Mouse (Mus musculus): ENCODE measurements around the gene Ccr1l1. TPM values are rescaled to one million over a fixed set of nuclear protein-coding genes. Genes with fewer than 3 reads are reported as not detected.

Gene Ccr1l1
- not detected in 2 replicates for polyA plus RNA-seq (2015; fragmentation: Nextera tagmentation; extraction: Ambion mirVana)

DNA sequence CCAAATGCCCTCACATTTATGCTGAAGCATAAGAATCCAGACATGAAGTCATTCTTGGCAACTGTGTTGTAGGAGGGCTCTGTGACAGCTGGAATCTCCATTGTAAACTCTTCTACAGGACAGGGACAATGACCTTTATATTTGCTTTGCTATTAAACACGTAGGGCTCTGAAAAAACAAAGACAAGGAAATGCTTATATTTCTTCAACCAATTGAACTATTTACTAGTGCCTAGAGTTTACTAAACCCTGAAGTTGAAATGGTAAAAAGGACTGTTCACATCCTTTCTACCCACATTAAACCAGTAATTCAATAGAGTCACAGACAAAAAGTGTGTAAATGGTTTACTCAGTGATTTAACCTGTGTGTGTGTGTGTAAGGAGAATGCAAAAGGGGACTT lies at the start of gene Ccr1l1:
Gene Ccr1l1 (minus strand): TSS at position 101 of the 400 bp plus-strand sequence.
- ATAC-seq (ENCODE audit: borderline replicate concordance, extremely low read depth, low FRiP score, low TSS enrichment) = no peak

DNA sequence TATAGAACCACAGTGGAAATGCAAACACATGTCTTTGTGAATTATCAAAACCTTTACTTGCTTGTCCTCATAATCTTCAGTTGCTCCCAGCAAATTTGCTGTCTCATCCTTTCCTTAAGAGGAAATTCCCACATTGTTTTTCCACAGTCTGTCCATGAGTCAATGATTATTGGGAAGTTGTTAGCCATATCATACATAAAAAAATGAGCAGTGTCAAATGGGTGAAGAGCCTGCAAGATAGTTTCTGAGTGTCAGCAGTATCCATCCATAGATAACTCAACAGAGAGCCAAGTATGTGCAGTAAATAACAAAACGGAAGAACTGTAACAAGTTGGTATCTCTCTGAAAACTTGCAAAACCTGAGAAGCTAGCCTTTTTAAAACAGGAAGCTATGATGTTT lies 43.5 kb upstream of the Ccr1l1 start, which contains the start of gene Ccr3:
Gene Ccr3 (plus strand): TSS at position 301 of the 400 bp plus-strand sequence.
- no peaks in the 10 kb centered on the region for H3K9me3 ChIP-seq
- no peaks in the 10 kb centered on the region for H3K27me3 ChIP-seq
- H3K4me3 ChIP-seq = no peak within 1 kb of the TSS
- H3K27ac ChIP-seq = no peak within 1 kb of the TSS
- H3K4me1 ChIP-seq = no peaks in the 10 kb centered on the region
- no peak within 1 kb of the TSS for H3K4me2 ChIP-seq
- 76% methylated on average over 1 of the region's 1 CpGs for WGBS
- no peak within 1 kb of the TSS for H3K9ac ChIP-seq
- no peaks in the 10 kb centered on the region for H3K36me3 ChIP-seq
- no peak for ATAC-seq (ENCODE audit: borderline replicate concordance, extremely low read depth, low FRiP score, low TSS enrichment)

More for the DNA sequence above, at the start of gene Ccr1l1:
- Histone ChIP-seq H3K27me3 (no peaks in the 10 kb centered on the region), H3K9me3 (no peaks in the 10 kb centered on the region), H3K27ac (no peak within 1 kb of the TSS), H3K4me1 (no peaks in the 10 kb centered on the region), H3K4me3 (no peak within 1 kb of the TSS), H3K9ac (no peak within 1 kb of the TSS), H3K4me2 (no peak within 1 kb of the TSS), H3K36me3 (no peaks in the 10 kb centered on the region)
- WGBS = 15% methylated on average over 1 of the region's 1 CpGs

DNA sequence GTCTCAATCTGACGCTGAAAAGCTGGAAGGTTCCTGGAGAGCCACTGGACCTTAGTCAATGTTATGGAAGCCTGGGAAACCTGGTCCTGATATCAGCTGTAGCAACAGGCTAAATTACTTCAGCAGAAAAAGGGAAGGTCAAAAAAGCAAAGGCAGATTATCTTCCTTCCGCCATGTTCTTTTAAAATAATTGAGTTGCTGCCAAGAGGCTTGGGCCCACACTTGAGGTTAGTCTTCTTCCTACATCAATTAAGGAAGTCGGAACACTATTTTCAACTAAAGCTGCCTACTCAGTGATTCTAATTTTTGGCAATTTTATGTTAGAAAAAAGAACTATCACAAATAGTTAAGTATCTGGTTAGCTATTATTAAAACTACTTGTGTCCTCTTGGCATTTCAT lies 41.7 kb upstream of the Ccr1l1 start:
- H3K4me2 ChIP-seq = no peak overlapping the region
- no peak overlapping the region for H3K27ac ChIP-seq
- no peak for ATAC-seq (ENCODE audit: borderline replicate concordance, extremely low read depth, low FRiP score, low TSS enrichment)
- H3K36me3 ChIP-seq = no peaks in the 10 kb centered on the region
- 85% methylated on average over 3 of the region's 3 CpGs for WGBS
- no peaks in the 10 kb centered on the region for H3K9me3 ChIP-seq
- no peak overlapping the region for H3K4me3 ChIP-seq
- H3K9ac ChIP-seq = no peak overlapping the region
- no peaks in the 10 kb centered on the region for H3K4me1 ChIP-seq
- no peaks in the 10 kb centered on the region for H3K27me3 ChIP-seq

DNA sequence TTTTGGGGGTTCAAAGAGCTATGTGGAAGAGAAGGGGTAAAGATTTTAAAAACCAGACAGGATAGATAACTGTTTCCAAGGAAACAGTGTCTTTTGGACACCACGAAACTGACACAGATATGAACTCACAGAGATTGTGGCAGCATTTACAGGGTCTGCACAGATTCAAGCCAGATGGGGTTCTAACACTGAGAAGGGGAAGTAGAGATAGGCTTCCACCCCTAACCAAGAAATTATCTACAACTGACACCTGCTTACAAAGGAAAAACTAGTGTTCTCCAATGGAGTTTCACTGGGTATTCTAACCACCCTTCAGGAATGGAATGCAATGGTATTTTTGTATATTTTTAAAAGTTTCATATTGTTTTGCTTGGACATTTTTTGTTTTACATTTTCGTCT lies 37.8 kb upstream of the Ccr1l1 start:
- no peaks in the 10 kb centered on the region for H3K9me3 ChIP-seq
- 56% methylated on average over 2 of the region's 2 CpGs for WGBS
- no peak overlapping the region for H3K9ac ChIP-seq
- no peak overlapping the region for H3K4me3 ChIP-seq
- no peak for ATAC-seq (ENCODE audit: borderline replicate concordance, extremely low read depth, low FRiP score, low TSS enrichment)
- no peaks in the 10 kb centered on the region for H3K4me1 ChIP-seq
- no peak overlapping the region for H3K4me2 ChIP-seq
- H3K27me3 ChIP-seq = no peaks in the 10 kb centered on the region
- H3K36me3 ChIP-seq = no peaks in the 10 kb centered on the region
- no peak overlapping the region for H3K27ac ChIP-seq

DNA sequence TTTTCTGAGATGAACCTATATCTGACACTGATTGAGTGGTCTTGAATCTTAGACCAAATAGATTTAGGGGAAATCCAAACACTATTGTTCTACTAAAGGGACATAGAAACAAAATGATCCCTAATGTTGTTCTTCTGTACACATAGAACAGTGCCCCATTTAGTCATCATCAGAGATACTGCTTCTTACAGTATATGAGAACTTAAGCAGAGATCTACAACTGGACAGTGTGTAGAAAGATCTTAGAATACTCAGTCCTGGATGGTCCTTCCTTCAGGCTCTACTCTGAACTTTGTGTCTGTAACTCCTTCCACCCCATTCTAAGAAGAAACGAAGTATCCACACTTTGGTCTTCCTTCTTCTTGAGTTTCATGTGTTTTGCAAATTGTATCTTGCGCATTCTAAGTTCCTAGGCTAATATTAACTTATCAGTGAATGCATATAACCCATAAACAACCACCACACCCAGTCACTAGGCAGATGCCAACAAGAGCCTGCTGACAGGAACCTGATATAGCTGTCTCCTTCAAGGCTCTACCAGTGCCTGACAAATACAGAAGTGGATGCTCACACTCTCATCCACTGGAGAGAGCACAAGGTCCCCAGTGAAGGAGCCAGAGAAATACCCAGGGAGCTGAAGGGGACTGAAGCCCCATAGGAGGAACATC lies 36.9 kb upstream of the Ccr1l1 start:
- H3K4me1 ChIP-seq = no peaks in the 10 kb centered on the region
- no peak for ATAC-seq (ENCODE audit: borderline replicate concordance, extremely low read depth, low FRiP score, low TSS enrichment)
- H3K27me3 ChIP-seq = no peaks in the 10 kb centered on the region
- H3K9me3 ChIP-seq = no peaks in the 10 kb centered on the region
- no peaks in the 10 kb centered on the region for H3K36me3 ChIP-seq
- H3K27ac ChIP-seq = no peak overlapping the region
- H3K4me2 ChIP-seq = no peak overlapping the region
- H3K4me3 ChIP-seq = no peak overlapping the region
- WGBS = 77% methylated on average over 2 of the region's 2 CpGs
- no peak overlapping the region for H3K9ac ChIP-seq

DNA sequence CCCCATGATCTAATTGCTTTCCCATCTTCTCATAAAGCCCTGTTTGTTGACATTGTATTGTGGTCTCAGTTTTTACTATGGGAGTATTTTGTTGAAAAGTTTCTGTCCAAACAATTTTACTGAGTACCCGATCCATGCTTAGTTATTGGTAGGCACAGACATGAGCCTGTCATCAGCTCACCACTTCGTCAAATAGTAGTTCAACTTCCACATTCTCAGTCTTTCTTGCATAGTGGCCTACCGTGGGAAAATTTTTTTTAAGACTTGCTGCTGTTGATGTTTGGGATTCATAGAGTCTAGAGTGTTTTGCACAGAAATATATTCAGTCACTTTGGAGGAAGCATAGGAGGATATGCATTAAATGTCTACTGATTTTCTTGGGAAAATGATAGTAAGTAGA lies 35.1 kb upstream of the Ccr1l1 start:
- Histone ChIP-seq H3K27me3 (no peaks in the 10 kb centered on the region), H3K4me3 (no peak overlapping the region), H3K9ac (no peak overlapping the region), H3K4me2 (no peak overlapping the region), H3K27ac (no peak overlapping the region), H3K36me3 (no peaks in the 10 kb centered on the region), H3K9me3 (no peaks in the 10 kb centered on the region), H3K4me1 (no peaks in the 10 kb centered on the region)
- 71% methylated on average over 3 of the region's 3 CpGs for WGBS
- ATAC-seq (ENCODE audit: borderline replicate concordance, extremely low read depth, low FRiP score, low TSS enrichment) = no peak

DNA sequence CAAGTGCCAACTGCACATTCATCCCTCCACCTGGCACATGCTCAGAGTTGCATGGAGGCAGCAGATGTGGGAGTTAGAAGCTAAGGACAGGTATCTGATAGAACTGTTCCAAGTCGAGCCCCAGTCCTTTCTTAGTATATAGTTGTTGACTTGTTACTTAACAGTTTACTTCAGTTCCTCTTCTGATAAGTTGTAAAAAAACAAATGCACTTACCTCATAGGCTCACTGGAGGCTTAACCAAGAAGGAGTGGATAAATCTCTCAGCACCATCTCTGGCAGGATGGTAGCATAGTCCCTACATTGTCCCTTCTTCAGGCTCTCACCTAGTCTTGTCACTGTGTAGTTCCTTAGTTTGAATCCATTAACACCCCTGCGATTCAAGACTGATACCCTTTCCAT lies 34.5 kb upstream of the Ccr1l1 start:
- no peaks in the 10 kb centered on the region for H3K9me3 ChIP-seq
- no peak overlapping the region for H3K4me3 ChIP-seq
- H3K36me3 ChIP-seq = no peaks in the 10 kb centered on the region
- no peaks in the 10 kb centered on the region for H3K27me3 ChIP-seq
- H3K9ac ChIP-seq = no peak overlapping the region
- no peak overlapping the region for H3K27ac ChIP-seq
- H3K4me1 ChIP-seq = no peaks in the 10 kb centered on the region
- no peak for ATAC-seq (ENCODE audit: borderline replicate concordance, extremely low read depth, low FRiP score, low TSS enrichment)
- 53% methylated on average over 2 of the region's 2 CpGs for WGBS
- H3K4me2 ChIP-seq = no peak overlapping the region

DNA sequence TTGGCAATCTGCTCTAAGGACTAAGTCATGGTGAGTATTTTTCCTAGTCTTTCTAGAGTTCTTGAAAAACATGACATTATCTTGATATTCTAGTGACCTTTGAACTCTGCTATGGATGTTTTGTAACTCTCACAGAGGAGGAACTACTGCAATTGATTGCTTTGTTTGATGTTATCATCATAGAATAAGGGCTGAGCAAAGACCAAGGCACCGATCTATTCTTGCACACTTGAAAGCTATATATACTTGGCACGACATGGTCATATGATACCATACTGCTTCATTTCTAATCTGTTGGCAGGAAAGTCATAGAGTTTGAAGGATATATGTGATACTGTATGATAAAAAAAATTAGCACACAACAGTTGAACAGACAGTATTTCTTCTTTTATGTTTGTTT lies 21.6 kb upstream of the Ccr1l1 start:
- H3K9me3 ChIP-seq = no peaks in the 10 kb centered on the region
- ATAC-seq (ENCODE audit: borderline replicate concordance, extremely low read depth, low FRiP score, low TSS enrichment) = no peak
- no peaks in the 10 kb centered on the region for H3K4me1 ChIP-seq
- H3K27me3 ChIP-seq = no peaks in the 10 kb centered on the region
- no peak overlapping the region for H3K9ac ChIP-seq
- no peaks in the 10 kb centered on the region for H3K36me3 ChIP-seq
- H3K4me2 ChIP-seq = no peak overlapping the region
- 68% methylated on average over 2 of the region's 2 CpGs for WGBS
- no peak overlapping the region for H3K4me3 ChIP-seq
- H3K27ac ChIP-seq = no peak overlapping the region

DNA sequence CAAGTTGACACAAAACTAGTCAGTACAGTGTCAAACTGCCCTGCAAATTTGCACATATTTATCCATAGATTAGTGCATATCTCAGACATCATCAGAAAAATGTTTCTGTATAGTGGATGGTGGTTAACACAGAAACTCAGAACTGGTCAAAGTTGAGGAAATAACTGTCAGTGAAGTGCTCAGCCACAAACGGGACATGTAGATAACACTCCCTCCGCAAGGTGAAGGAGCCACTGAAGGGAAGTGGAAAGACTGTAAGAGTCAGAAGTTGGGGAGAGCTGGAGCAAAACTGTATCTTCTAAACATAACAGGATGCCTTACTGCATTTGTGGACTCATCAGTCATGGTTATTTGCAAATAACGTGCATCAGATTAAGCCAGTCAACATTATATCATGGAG lies 19.5 kb upstream of the Ccr1l1 start:
- no peaks in the 10 kb centered on the region for H3K4me1 ChIP-seq
- H3K36me3 ChIP-seq = no peaks in the 10 kb centered on the region
- H3K27me3 ChIP-seq = no peaks in the 10 kb centered on the region
- no peak overlapping the region for H3K4me2 ChIP-seq
- WGBS = 45% methylated on average over 3 of the region's 3 CpGs
- no peak for ATAC-seq (ENCODE audit: borderline replicate concordance, extremely low read depth, low FRiP score, low TSS enrichment)
- H3K9ac ChIP-seq = no peak overlapping the region
- no peak overlapping the region for H3K4me3 ChIP-seq
- no peaks in the 10 kb centered on the region for H3K9me3 ChIP-seq
- no peak overlapping the region for H3K27ac ChIP-seq

DNA sequence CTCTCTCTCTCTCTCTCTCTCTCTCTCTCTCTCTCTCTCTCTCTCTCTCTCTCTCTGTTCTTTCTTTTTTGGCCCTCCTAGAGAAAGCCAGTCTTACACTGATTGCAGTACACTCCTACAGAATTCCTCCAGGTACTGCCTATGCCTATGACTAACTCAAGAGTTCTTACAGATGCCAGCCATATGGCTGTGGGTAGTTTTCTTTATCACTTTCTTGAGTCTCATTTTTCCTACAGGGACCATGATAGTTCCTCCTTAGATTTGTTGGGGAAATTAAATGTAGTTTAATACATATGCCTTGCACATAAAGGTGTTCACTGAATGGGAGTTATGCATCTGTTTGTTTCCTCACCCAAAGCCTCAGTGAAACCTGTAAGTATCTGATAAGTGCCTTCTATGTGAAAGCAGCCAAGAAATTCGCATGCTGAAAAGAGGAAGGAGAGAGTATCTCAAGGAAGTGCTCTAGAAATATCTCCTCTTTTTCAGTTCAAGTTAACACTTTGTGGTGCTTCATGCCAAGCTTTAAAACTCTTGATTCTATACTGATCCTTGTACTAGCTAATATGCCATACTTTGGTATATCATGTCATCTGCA lies 13.2 kb upstream of the Ccr1l1 start:
- Histone ChIP-seq H3K36me3 (no peaks in the 10 kb centered on the region), H3K9me3 (no peaks in the 10 kb centered on the region), H3K27me3 (no peaks in the 10 kb centered on the region), H3K4me3 (no peak overlapping the region), H3K9ac (no peak overlapping the region), H3K4me1 (no peaks in the 10 kb centered on the region), H3K4me2 (no peak overlapping the region), H3K27ac (no peak overlapping the region)
- WGBS = 41% methylated on average over 1 of the region's 1 CpGs
- ATAC-seq (ENCODE audit: borderline replicate concordance, extremely low read depth, low FRiP score, low TSS enrichment) = no peak

DNA sequence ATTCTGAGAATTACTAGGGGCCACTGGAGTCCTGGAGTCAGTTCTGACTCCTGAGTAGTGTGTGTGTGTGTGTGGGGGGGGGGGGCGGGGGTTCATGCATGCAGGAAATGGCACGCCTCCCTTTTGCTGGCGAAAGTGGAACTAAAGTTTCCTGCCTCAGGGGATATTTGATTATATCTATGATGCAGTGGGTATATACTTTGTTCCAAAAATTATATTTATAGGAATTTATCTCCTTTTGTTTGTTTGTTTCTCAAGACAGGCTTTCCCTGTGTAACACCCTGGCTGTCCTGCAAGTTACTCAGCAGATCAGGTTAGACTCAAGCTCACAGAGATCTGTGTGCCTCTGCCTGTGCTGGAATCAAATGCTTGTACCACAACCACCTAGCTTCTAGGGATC lies 11.5 kb upstream of the Ccr1l1 start:
- no peak overlapping the region for H3K4me3 ChIP-seq
- no peaks in the 10 kb centered on the region for H3K9me3 ChIP-seq
- H3K27me3 ChIP-seq = no peaks in the 10 kb centered on the region
- H3K9ac ChIP-seq = no peak overlapping the region
- H3K4me2 ChIP-seq = no peak overlapping the region
- H3K27ac ChIP-seq = no peak overlapping the region
- no peaks in the 10 kb centered on the region for H3K4me1 ChIP-seq
- ATAC-seq (ENCODE audit: borderline replicate concordance, extremely low read depth, low FRiP score, low TSS enrichment) = no peak; the same call in 1 of the 2 replicates
- WGBS = 64% methylated on average over 3 of the region's 3 CpGs
- no peaks in the 10 kb centered on the region for H3K36me3 ChIP-seq

DNA sequence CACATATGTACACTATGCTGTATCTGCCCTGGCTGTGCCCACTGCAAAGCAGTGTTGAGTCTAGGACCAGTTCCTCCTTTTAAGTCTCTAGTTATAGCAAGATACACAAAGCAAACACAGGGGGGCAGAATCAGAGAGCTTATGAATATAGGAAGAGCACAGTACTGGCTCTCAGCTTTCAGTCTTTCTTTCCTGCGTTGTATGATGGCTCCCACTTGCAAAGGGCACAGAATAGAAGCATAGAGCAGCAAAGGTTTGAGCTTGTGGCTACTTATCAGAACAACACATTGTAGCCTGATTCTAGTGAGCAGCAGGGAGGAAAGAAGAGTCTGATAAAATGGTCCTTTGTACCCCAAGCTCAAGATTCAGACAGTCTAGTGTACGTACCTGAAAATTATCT lies 8.0 kb upstream of the Ccr1l1 start:
- no peaks in the 10 kb centered on the region for H3K9me3 ChIP-seq
- no peak for ATAC-seq (ENCODE audit: borderline replicate concordance, extremely low read depth, low FRiP score, low TSS enrichment)
- H3K4me3 ChIP-seq = no peak overlapping the region
- H3K36me3 ChIP-seq = no peaks in the 10 kb centered on the region
- 67% methylated on average over 2 of the region's 2 CpGs for WGBS
- H3K4me2 ChIP-seq = no peak overlapping the region
- no peaks in the 10 kb centered on the region for H3K27me3 ChIP-seq
- no peak overlapping the region for H3K9ac ChIP-seq
- no peak overlapping the region for H3K27ac ChIP-seq
- no peaks in the 10 kb centered on the region for H3K4me1 ChIP-seq

All from lung, embryonic 15.5 days (tissue).